Mouse (Mus musculus) embryonic facial prominence, embryonic 14.5 days (tissue): ENCODE results near the gene Phactr4. TPM values are rescaled to one million over a fixed set of nuclear protein-coding genes. Genes with fewer than 3 reads are reported as not detected.

ENCODE experiments used
- ATAC-seq: fragments of 200-750 bp; cut with Nextera tagmentation; 2 replicates; pipeline ENCODE4 v1.8.0; 2017; ENCODE audit warnings: low read depth, moderate number of reproducible peaks, moderate TSS enrichment
- DNase-seq: peaks from one replicate; pipeline ENCODE4 v3.0.0-alpha.2; 2015; ENCODE audit warnings: low spot score
- H3K27ac ChIP-seq: fragments of 300-500 bp; sonication (generic); replicated peaks from 2 replicates; pipeline ENCODE4 v1.5.1; 2014; ENCODE audit warnings: low read depth, mild to moderate bottlenecking, low read length, moderate library complexity
- H3K27me3 ChIP-seq: fragments of 300-500 bp; sonication (generic); replicated peaks from 2 replicates; pipeline ENCODE4 v1.6.1; 2014; ENCODE audit warnings: low read length; ENCODE audit not compliant: control insufficient read depth, insufficient read depth
- H3K36me3 ChIP-seq: fragments of 300-500 bp; sonication (generic); 2 replicates; pipeline ENCODE4 v1.6.1; 2014; ENCODE audit warnings: low read length, mixed read lengths; ENCODE audit not compliant: control insufficient read depth, insufficient read depth
- H3K4me1 ChIP-seq: fragments of 300-500 bp; sonication (generic); 2 replicates; pipeline ENCODE4 v1.6.1; 2014; ENCODE audit warnings: antibody characterized with exemption, low read length; ENCODE audit not compliant: control insufficient read depth, insufficient read depth
- H3K4me2 ChIP-seq: fragments of 300-500 bp; sonication (generic); 2 replicates; pipeline ENCODE4 v1.6.1; 2014; ENCODE audit warnings: low read depth, mild to moderate bottlenecking, low read length, moderate library complexity, mixed read lengths
- H3K4me3 ChIP-seq: fragments of 300-500 bp; sonication (generic); 2 replicates; pipeline ENCODE4 v1.5.1; 2014; ENCODE audit warnings: low read depth, mild to moderate bottlenecking, low read length
- H3K9ac ChIP-seq: fragments of 300-500 bp; sonication (generic); 2 replicates; pipeline ENCODE4 v1.6.1; 2014; ENCODE audit warnings: low read depth, mild to moderate bottlenecking, low read length, moderate library complexity, mixed read lengths
- H3K9me3 ChIP-seq: fragments of 300-500 bp; sonication (generic); 2 replicates; pipeline ENCODE4 v1.6.1; 2016; ENCODE audit warnings: low read length; ENCODE audit not compliant: control insufficient read depth
- WGBS: fragments of 180-500 bp; shearing (Covaris S2); extraction: QIAGEN DNeasy Blood & Tissue Kit; methylation state at CpG from one replicate; pipeline ENCODE4 v1.1.7; 2014; 5-methylcytosine and 5-hydroxymethylcytosine counted together
- polyA plus RNA-seq: library from polyadenylated mRNA; unstranded; fragments of >200 nt; fragmentation: Nextera tagmentation; extraction: Ambion mirVana; gene quantifications from 2 replicates; pipeline ENCODE4 v1.2.1, GENCODE M21; 2014

The Phactr4 gene
- polyA plus RNA-seq, 1 experiment from 2014 or later, result 18.2 TPM

- DNase-seq, result no peak
- Histone ChIP-seq H3K4me3 (no peak overlapping the region), H3K9me3 (no peaks in the 10 kb centered on the region), H3K4me1 (no peaks in the 10 kb centered on the region), H3K27me3 (no peaks in the 10 kb centered on the region), H3K9ac (no peak overlapping the region), H3K27ac (no peak overlapping the region), H3K36me3 (peaks cover 10% of the 10 kb centered on the region), H3K4me2 (no peak overlapping the region)
- WGBS, result 84% methylated on average over 4 of the region's 4 CpGs
- no peak for ATAC-seq
Measured at GRCm38 (mm10) chr4:132389302-132389701, 33.0 kb downstream of the Phactr4 start.

DNA sequence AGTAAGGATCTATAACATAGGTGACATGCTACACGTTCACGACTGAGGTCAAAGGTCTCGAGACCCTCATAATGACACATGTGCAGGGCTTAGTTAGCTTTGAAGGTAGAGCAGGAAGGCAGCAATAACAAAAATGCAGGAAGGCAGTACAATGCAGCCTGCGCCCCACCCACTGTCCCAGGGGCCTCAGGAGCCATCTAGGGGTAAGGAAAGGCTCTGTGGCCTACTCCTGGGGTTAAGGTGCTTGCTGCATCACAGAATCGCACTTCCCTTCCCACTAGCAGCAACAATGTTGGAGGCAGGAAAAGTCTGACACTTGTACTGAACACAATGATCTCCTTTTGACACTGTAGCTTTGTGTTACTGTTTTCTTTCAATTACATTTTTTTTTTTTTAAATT lies 34.7 kb downstream of the Phactr4 start:
- Histone ChIP-seq H3K36me3 (peaks cover 10% of the 10 kb centered on the region), H3K9ac (no peak overlapping the region), H3K27me3 (no peaks in the 10 kb centered on the region), H3K9me3 (no peaks in the 10 kb centered on the region), H3K27ac (no peak overlapping the region), H3K4me3 (no peak overlapping the region), H3K4me2 (no peak overlapping the region), H3K4me1 (no peaks in the 10 kb centered on the region)
- ATAC-seq (no peak), DNase-seq (no peak)
- WGBS, result 74% methylated on average over 5 of the region's 5 CpGs

GRCm38 (mm10) chr4:132386846-132387245 lies 35.4 kb downstream of the Phactr4 start:
- ATAC-seq (no peak), DNase-seq (no peak)
- Histone ChIP-seq H3K9ac (no peak overlapping the region), H3K4me3 (no peak overlapping the region), H3K4me1 (no peaks in the 10 kb centered on the region), H3K27me3 (no peaks in the 10 kb centered on the region), H3K9me3 (no peaks in the 10 kb centered on the region), H3K4me2 (no peak overlapping the region), H3K27ac (no peak overlapping the region), H3K36me3 (peaks cover 10% of the 10 kb centered on the region)
- 87% methylated on average over 7 of the region's 7 CpGs for WGBS

DNA sequence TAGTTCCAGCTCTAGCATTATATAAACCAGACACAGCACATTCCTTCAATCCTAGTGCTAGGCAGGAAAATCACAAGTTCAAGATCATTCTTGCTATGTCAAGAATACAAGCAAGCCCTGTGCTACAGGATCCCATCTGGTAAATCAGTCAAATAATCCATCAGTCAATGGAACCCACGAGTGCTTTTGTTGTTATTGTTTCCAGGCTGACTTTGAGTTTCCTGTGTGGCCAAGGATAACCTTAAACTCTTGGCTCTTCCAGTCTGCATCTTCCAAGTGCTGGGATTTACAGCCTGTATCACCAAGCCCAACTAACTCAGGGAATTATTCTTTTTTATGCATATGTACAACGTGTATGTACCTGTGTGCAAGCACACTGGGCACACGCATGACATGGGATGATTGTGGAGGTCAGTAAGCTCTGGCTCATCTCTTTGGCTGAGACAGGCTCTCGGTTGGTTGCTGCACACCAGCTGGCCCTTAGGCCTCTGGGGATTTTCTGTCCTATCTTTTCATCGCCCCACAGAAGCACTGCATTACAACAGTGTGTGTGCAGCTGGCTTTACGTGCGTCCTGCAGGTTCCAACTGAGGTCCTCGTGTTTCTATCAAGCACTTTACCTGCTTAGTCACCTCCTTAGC lies 36.4 kb downstream of the Phactr4 start:
- DNase-seq (no peak), ATAC-seq (no peak)
- Histone ChIP-seq H3K4me2 (no peak overlapping the region), H3K9ac (no peak overlapping the region), H3K27me3 (no peaks in the 10 kb centered on the region), H3K9me3 (no peaks in the 10 kb centered on the region), H3K27ac (no peak overlapping the region), H3K4me3 (no peak overlapping the region), H3K36me3 (peaks cover 13% of the 10 kb centered on the region), H3K4me1 (no peaks in the 10 kb centered on the region)
- WGBS, result 75% methylated on average over 8 of the region's 8 CpGs

- Histone ChIP-seq H3K27me3 (no peaks in the 10 kb centered on the region), H3K9ac (no peak overlapping the region), H3K27ac (no peak overlapping the region), H3K4me2 (no peak overlapping the region), H3K9me3 (no peaks in the 10 kb centered on the region), H3K4me1 (no peaks in the 10 kb centered on the region), H3K4me3 (no peak overlapping the region), H3K36me3 (peaks cover 20% of the 10 kb centered on the region)
- DNase-seq (no peak), ATAC-seq (no peak)
- 82% methylated on average over 3 of the region's 3 CpGs for WGBS
Measured at GRCm38 (mm10) chr4:132383455-132383854, 38.8 kb downstream of the Phactr4 start.

- no peak overlapping the region for H3K9ac ChIP-seq
- no peak overlapping the region for H3K27ac ChIP-seq
- no peaks in the 10 kb centered on the region for H3K27me3 ChIP-seq
- WGBS, result 83% methylated on average over 4 of the region's 4 CpGs
- H3K36me3 ChIP-seq, result peaks cover 32% of the 10 kb centered on the region
- ATAC-seq (no peak), DNase-seq (no peak)
- no peak overlapping the region for H3K4me2 ChIP-seq
- H3K4me3 ChIP-seq, result no peak overlapping the region
- H3K9me3 ChIP-seq, result no peaks in the 10 kb centered on the region
- H3K4me1 ChIP-seq, result no peaks in the 10 kb centered on the region
Measured at GRCm38 (mm10) chr4:132382296-132382695, 40.0 kb downstream of the Phactr4 start.

DNA sequence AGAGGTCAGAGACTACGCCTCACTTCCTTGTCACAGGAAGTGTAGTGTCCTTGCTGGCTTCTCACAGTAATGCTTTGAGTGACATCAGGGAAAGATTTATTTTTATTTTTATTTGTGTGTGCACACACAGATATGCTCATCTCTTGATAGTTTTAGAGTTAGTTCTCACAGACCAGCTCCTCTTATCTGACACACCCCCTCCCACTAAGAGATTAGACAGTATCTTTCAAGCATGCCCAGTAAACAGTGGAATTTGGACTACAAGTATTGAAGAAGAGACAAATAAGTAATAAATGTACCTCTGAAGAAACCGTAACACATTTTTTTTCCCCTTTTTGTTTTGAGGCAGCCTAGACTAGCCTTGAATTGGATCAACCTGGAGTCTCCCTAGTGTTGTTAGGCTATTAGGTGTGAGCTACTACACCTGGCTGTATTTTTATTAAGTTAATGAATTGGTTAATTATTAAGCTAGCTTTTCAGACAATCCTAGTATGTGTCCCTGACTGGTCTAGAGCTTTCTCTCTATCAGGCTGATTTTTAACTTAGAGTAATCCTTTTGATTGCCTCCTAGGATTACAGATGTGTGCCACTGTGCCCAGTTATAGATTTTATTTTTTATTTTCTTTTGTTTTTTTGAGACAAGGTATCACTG lies 41.2 kb downstream of the Phactr4 start:
- Histone ChIP-seq H3K9me3 (no peaks in the 10 kb centered on the region), H3K4me3 (no peak overlapping the region), H3K27ac (no peak overlapping the region), H3K27me3 (no peaks in the 10 kb centered on the region), H3K36me3 (peaks cover 39% of the 10 kb centered on the region), H3K4me1 (no peaks in the 10 kb centered on the region), H3K9ac (no peak overlapping the region), H3K4me2 (no peak overlapping the region)
- no peak for DNase-seq
- 97% methylated on average over 2 of the region's 2 CpGs for WGBS
- ATAC-seq, result no peak

DNA sequence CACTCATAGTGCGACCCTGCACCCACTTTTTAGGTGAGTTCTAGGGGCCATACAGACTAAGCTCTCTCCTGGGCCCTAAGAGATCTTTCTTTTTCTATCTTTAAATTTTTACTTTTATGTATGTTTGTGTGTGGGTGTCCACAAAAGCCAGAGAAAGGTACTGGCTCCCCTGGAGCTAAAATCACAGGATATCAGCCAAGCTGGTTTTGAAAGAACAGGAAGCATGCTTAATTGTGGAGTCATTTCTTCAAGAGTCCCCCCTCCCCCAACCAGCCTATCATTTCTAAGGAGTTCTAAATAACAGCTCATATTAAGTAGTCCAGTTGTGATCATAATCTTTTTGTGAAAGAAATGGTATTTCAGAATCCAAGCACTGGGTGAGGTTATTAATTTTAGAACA lies 48.5 kb downstream of the Phactr4 start:
- Histone ChIP-seq H3K27me3 (no peaks in the 10 kb centered on the region), H3K9me3 (no peaks in the 10 kb centered on the region), H3K4me2 (no peak overlapping the region), H3K9ac (no peak overlapping the region), H3K4me1 (no peaks in the 10 kb centered on the region), H3K4me3 (no peak overlapping the region), H3K36me3 (peaks cover 74% of the 10 kb centered on the region), H3K27ac (no peak overlapping the region)
- 100% methylated on average over 1 of the region's 1 CpGs for WGBS
- no peak for DNase-seq
- no peak for ATAC-seq
